Mouse (Mus musculus): ENCODE data around the gene Bcap29.
"Not testable (repeated sequence)": the region's sequence is repeated elsewhere in the genome, so short reads cannot be mapped to it uniquely, and the experiment has no call there.

Gene Bcap29

GRCm38 (mm10) chr12:31578691-31579476 is 55.6 kb downstream of the Bcap29 start:
- no peak for DNase-seq

GRCm38 (mm10) chr12:31574506-31574905 is 60.0 kb downstream of the Bcap29 start:
- no peak for DNase-seq

- no peak for DNase-seq
Measured at GRCm38 (mm10) chr12:31569784-31570183, 64.7 kb downstream of the Bcap29 start.

GRCm38 (mm10) chr12:31568661-31569060 is 65.8 kb downstream of the Bcap29 start:
- no peak for DNase-seq

GRCm38 (mm10) chr12:31567535-31567934 is 66.9 kb downstream of the Bcap29 start:
- DNase-seq, result not testable (repeated sequence)

GRCm38 (mm10) chr12:31560712-31561111 is 73.7 kb downstream of the Bcap29 start:
- no peak for DNase-seq

- no peak for DNase-seq
Measured at GRCm38 (mm10) chr12:31560002-31560401, 74.5 kb downstream of the Bcap29 start.

GRCm38 (mm10) chr12:31554371-31554770 is 80.1 kb downstream of the Bcap29 start:
- DNase-seq, result no peak

GRCm38 (mm10) chr12:31551252-31551651 is 83.2 kb downstream of the Bcap29 start:
- no peak for DNase-seq

GRCm38 (mm10) chr12:31546061-31546460 is 88.4 kb downstream of the Bcap29 start:
- DNase-seq, result no peak

- DNase-seq, result no peak
Measured at GRCm38 (mm10) chr12:31545219-31545618, 89.2 kb downstream of the Bcap29 start.

- no peak for DNase-seq
Measured at GRCm38 (mm10) chr12:31541541-31541940, 92.9 kb downstream of the Bcap29 start.

All from retina, postnatal 1 day (tissue).